Mouse (Mus musculus): ENCODE data around the gene Pdlim3. TPM values are rescaled to one million over a fixed set of nuclear protein-coding genes. Genes with fewer than 3 reads are reported as not detected.
"Not testable (repeated sequence)": the region's sequence is repeated elsewhere in the genome, so short reads cannot be mapped to it uniquely, and the experiment has no call there.

The Pdlim3 gene
- polyA plus RNA-seq, 2 experiments: 0.64 to 0.76 TPM

GRCm38 (mm10) chr8:45855118-45855517, 30.1 kb upstream of the Pdlim3 start:
- DNase-seq (ENCODE audit: low read depth in 3 of 3, low spot score in 3 of 3) (no peak), ATAC-seq (ENCODE audit: insufficient read depth) (no peak)
- 60% methylated on average over 4 of the region's 4 CpGs for WGBS (ENCODE audit: insufficient replicate concordance)

GRCm38 (mm10) chr8:45857734-45858133, 27.5 kb upstream of the Pdlim3 start:
- H3K4me3 ChIP-seq (ENCODE audit: insufficient read depth in 1 of 2, low read depth in 2 of 2, low read length in 2 of 2): no peak overlapping the region
- no peaks in the 10 kb centered on the region for H3K36me3 ChIP-seq (replicated peaks; ENCODE audit: control insufficient read depth, insufficient read depth, low read depth)
- ATAC-seq (ENCODE audit: insufficient read depth): no peak
- 47% methylated on average over 5 of the region's 5 CpGs for WGBS (ENCODE audit: insufficient replicate concordance)
- no peaks in the 10 kb centered on the region for H3K27me3 ChIP-seq (ENCODE audit: control insufficient read depth, insufficient read depth, low read length)
- no peak overlapping the region for H3K9ac ChIP-seq (replicated peaks)
- H3K27ac ChIP-seq: no peak overlapping the region
- DNase-seq (ENCODE audit: low read depth in 3 of 3, low spot score in 3 of 3): no peak
- no peak overlapping the region for H3K4me2 ChIP-seq (ENCODE audit: low read depth)
- H3K9me3 ChIP-seq (ENCODE audit: control insufficient read depth, low read length): no peaks in the 10 kb centered on the region
- no peaks in the 10 kb centered on the region for H3K4me1 ChIP-seq (replicated peaks; ENCODE audit: control insufficient read depth in 2 of 2, insufficient read depth in 2 of 2, low read length in 1 of 2)
- no peak for TF ChIP-seq EP300 (IDR thresholded peaks at IDR 0.05; ENCODE audit: low read depth)
- TF ChIP-seq CTCF (IDR thresholded peaks at IDR 0.05; ENCODE audit: low read depth): no peak

More at GRCm38 (mm10) chr8:45855118-45855517, 30.1 kb upstream of the Pdlim3 start:
- Histone ChIP-seq H3K36me3 (replicated peaks; ENCODE audit: control insufficient read depth, insufficient read depth, low read depth) (no peaks in the 10 kb centered on the region), H3K9ac (replicated peaks) (no peak overlapping the region), H3K4me3 (ENCODE audit: insufficient read depth in 1 of 2, low read depth in 2 of 2, low read length in 2 of 2) (no peak overlapping the region), H3K9me3 (ENCODE audit: control insufficient read depth, low read length) (no peaks in the 10 kb centered on the region), H3K27ac (no peak overlapping the region), H3K27me3 (ENCODE audit: control insufficient read depth, insufficient read depth, low read length) (no peaks in the 10 kb centered on the region), H3K4me2 (ENCODE audit: low read depth) (no peak overlapping the region), H3K4me1 (replicated peaks; ENCODE audit: control insufficient read depth in 2 of 2, insufficient read depth in 2 of 2, low read length in 1 of 2) (no peaks in the 10 kb centered on the region)
- no peak for TF ChIP-seq CTCF (IDR thresholded peaks at IDR 0.05; ENCODE audit: low read depth)
- no peak for TF ChIP-seq EP300 (IDR thresholded peaks at IDR 0.05; ENCODE audit: low read depth)

- Histone ChIP-seq H3K9me3 (ENCODE audit: control insufficient read depth, low read length) (no peaks in the 10 kb centered on the region), H3K9ac (replicated peaks) (no peak overlapping the region), H3K27ac (no peak overlapping the region), H3K4me2 (ENCODE audit: low read depth) (no peak overlapping the region), H3K36me3 (replicated peaks; ENCODE audit: control insufficient read depth, insufficient read depth, low read depth) (no peaks in the 10 kb centered on the region), H3K4me3 (ENCODE audit: insufficient read depth in 1 of 2, low read depth in 2 of 2, low read length in 2 of 2) (no peak overlapping the region), H3K27me3 (ENCODE audit: control insufficient read depth, insufficient read depth, low read length) (no peaks in the 10 kb centered on the region), H3K4me1 (replicated peaks; ENCODE audit: control insufficient read depth in 2 of 2, insufficient read depth in 2 of 2, low read length in 1 of 2) (no peaks in the 10 kb centered on the region)
- ATAC-seq (ENCODE audit: insufficient read depth) (no peak), DNase-seq (ENCODE audit: low read depth in 3 of 3, low spot score in 3 of 3) (no peak)
- no peak for TF ChIP-seq EP300 (IDR thresholded peaks at IDR 0.05; ENCODE audit: low read depth)
- TF ChIP-seq CTCF (IDR thresholded peaks at IDR 0.05; ENCODE audit: low read depth): no peak
- WGBS (ENCODE audit: insufficient replicate concordance): 52% methylated on average over 9 of the region's 9 CpGs
Observed at GRCm38 (mm10) chr8:45858391-45858790, 26.9 kb upstream of the Pdlim3 start.

GRCm38 (mm10) chr8:45871587-45871986, 13.7 kb upstream of the Pdlim3 start:
- ATAC-seq (ENCODE audit: insufficient read depth): not testable (repeated sequence)

GRCm38 (mm10) chr8:45872077-45872476, 13.2 kb upstream of the Pdlim3 start:
- ATAC-seq (ENCODE audit: insufficient read depth) (no peak), DNase-seq (ENCODE audit: low read depth in 3 of 3, low spot score in 3 of 3) (no peak)
- no peak overlapping the region for H3K4me2 ChIP-seq (ENCODE audit: low read depth)
- TF ChIP-seq CTCF (IDR thresholded peaks at IDR 0.05; ENCODE audit: low read depth) (no peak), EP300 (IDR thresholded peaks at IDR 0.05; ENCODE audit: low read depth) (no peak)
- H3K9ac ChIP-seq (replicated peaks): no peak overlapping the region
- H3K27me3 ChIP-seq (ENCODE audit: control insufficient read depth, insufficient read depth, low read length): no peaks in the 10 kb centered on the region
- 60% methylated on average over 7 of the region's 7 CpGs for WGBS (ENCODE audit: insufficient replicate concordance)
- no peaks in the 10 kb centered on the region for H3K9me3 ChIP-seq (ENCODE audit: control insufficient read depth, low read length)
- no peak overlapping the region for H3K4me3 ChIP-seq (ENCODE audit: insufficient read depth in 1 of 2, low read depth in 2 of 2, low read length in 2 of 2)
- no peaks in the 10 kb centered on the region for H3K4me1 ChIP-seq (replicated peaks; ENCODE audit: control insufficient read depth in 2 of 2, insufficient read depth in 2 of 2, low read length in 1 of 2)
- H3K36me3 ChIP-seq (replicated peaks; ENCODE audit: control insufficient read depth, insufficient read depth, low read depth): no peaks in the 10 kb centered on the region
- no peak overlapping the region for H3K27ac ChIP-seq

More at GRCm38 (mm10) chr8:45871587-45871986, 13.7 kb upstream of the Pdlim3 start:
- H3K4me2 ChIP-seq (ENCODE audit: low read depth); H3K4me3 ChIP-seq (ENCODE audit: insufficient read depth in 1 of 2, low read depth in 2 of 2, low read length in 2 of 2); DNase-seq (ENCODE audit: low read depth in 3 of 3, low spot score in 3 of 3); H3K4me1 ChIP-seq (replicated peaks; ENCODE audit: control insufficient read depth in 2 of 2, insufficient read depth in 2 of 2, low read length in 1 of 2); H3K36me3 ChIP-seq (replicated peaks; ENCODE audit: control insufficient read depth, insufficient read depth, low read depth); H3K9ac ChIP-seq (replicated peaks); H3K27ac ChIP-seq; H3K9me3 ChIP-seq (ENCODE audit: control insufficient read depth, low read length); H3K27me3 ChIP-seq (ENCODE audit: control insufficient read depth, insufficient read depth, low read length): not testable (repeated sequence)
- 49% methylated on average over 10 of the region's 11 CpGs for WGBS (ENCODE audit: insufficient replicate concordance)

Data from liver, embryonic 14.5 days (tissue).